Mouse (Mus musculus) heart, embryonic 10.5 days (tissue): Measurements from ENCODE around the gene Enox1. TPM values are rescaled to one million over a fixed set of nuclear protein-coding genes. Genes with fewer than 3 reads are reported as not detected.

Source experiments
- DNase-seq: peaks from one replicate; pipeline ENCODE4 v3.0.0-alpha.2; 2017; ENCODE audit warnings: low spot score
- H3K27ac ChIP-seq: fragments of 300-500 bp; sonication (generic); 2 replicates; pipeline ENCODE4 v1.5.1; 2016; ENCODE audit warnings: mild to moderate bottlenecking
- H3K27me3 ChIP-seq: fragments of 300-500 bp; sonication (generic); 2 replicates; pipeline ENCODE4 v1.6.1; 2016; ENCODE audit warnings: mild to moderate bottlenecking; ENCODE audit not compliant: poor library complexity, insufficient read depth, severe bottlenecking
- H3K36me3 ChIP-seq: fragments of 300-500 bp; sonication (generic); 2 replicates; pipeline ENCODE4 v1.6.1; 2016; ENCODE audit warnings: mild to moderate bottlenecking, moderate library complexity
- H3K4me1 ChIP-seq: fragments of 300-500 bp; sonication (generic); 2 replicates; pipeline ENCODE4 v1.6.1; 2016; ENCODE audit warnings: mild to moderate bottlenecking
- H3K4me3 ChIP-seq: fragments of 300-500 bp; sonication (generic); 2 replicates; pipeline ENCODE4 v1.5.1; 2016; ENCODE audit warnings: mild to moderate bottlenecking, moderate library complexity
- H3K9me3 ChIP-seq: fragments of 300-500 bp; sonication (generic); 2 replicates; pipeline ENCODE4 v1.6.1; 2016; ENCODE audit warnings: mild to moderate bottlenecking, moderate library complexity
- WGBS: fragments of 180-500 bp; shearing (Covaris S2); methylation state at CpG from one replicate; pipeline ENCODE4 v1.1.7; 2016; 5-methylcytosine and 5-hydroxymethylcytosine counted together
- polyA plus RNA-seq: library from polyadenylated mRNA; unstranded; fragments of >200 nt; fragmentation: Nextera tagmentation; extraction: Ambion mirVana; gene quantifications from 2 replicates; pipeline ENCODE4 v1.2.1, GENCODE M21; 2016

The Enox1 gene
- polyA plus RNA-seq, 1 experiment from 2014 or later = 5.8 TPM

DNA sequence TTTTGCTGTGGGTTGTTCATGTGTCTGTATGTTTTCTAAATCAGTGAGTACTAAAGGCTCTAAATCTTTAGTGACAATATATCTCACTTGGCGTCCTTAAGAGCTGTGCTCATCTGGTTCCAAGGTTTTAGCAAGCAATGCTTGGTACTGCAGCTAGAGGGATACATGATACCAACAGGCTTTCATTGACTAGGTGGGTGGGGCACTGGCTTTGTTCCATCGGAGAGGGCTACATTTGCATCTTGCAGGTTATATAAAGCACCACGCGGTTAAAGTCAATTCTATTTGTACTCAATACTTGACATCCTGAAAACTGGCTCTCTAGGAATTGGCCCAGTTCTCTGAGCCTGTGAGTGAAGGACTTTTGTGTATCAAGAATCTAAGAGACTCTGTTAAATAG lies 140.5 kb downstream of the Enox1 start:
- no peak overlapping the region for H3K4me3 ChIP-seq
- H3K27ac ChIP-seq = no peak overlapping the region
- 78% methylated on average over 4 of the region's 4 CpGs for WGBS
- H3K27me3 ChIP-seq = no peaks in the 10 kb centered on the region
- H3K36me3 ChIP-seq = no peaks in the 10 kb centered on the region
- no peaks in the 10 kb centered on the region for H3K9me3 ChIP-seq
- H3K4me1 ChIP-seq = no peaks in the 10 kb centered on the region
- peak; percentile 38 for DNase-seq

DNA sequence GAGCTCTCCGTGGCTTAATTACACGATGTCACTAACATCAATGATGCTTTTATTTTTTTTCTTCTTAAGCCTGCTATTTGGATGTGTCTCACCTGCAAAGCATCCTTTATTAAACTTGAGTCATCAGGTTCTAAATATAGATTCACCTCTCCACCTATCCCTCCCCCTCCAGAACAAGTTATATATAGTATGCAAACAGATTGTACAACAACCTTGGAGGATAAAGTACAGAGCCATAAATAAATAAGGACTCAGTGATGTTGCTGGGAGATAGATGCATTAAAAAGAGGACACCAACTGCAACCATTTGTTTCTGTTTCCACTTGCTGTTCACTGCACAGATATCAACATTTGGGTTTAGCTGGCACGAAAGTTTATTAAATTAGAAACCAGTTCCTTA lies 141.8 kb downstream of the Enox1 start:
- H3K27me3 ChIP-seq = no peaks in the 10 kb centered on the region
- no peaks in the 10 kb centered on the region for H3K9me3 ChIP-seq
- 94% methylated on average over 3 of the region's 3 CpGs for WGBS
- DNase-seq = no peak
- no peaks in the 10 kb centered on the region for H3K4me1 ChIP-seq
- H3K4me3 ChIP-seq = no peak overlapping the region
- no peaks in the 10 kb centered on the region for H3K36me3 ChIP-seq
- H3K27ac ChIP-seq = no peak overlapping the region

DNA sequence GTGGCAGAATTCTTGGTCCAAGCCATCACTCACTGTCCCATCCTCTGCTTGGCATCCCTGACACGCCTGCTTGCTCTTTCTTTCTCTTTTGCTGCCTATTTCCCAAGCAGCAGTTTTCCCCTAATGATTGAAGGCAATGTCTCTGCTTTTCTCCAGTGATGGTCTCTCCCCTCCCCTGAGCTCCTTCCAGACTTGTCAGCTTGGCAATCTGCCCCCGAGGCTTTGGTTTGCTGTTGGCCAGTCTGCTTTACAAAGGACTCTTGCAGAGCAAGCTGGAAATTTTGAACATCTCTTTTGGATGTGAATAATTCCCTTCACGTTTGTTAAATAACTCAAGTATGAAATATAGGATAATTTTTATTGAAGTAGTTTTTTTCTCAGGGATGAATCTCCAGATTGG lies 153.0 kb downstream of the Enox1 start:
- Histone ChIP-seq H3K9me3 (no peaks in the 10 kb centered on the region), H3K36me3 (no peaks in the 10 kb centered on the region), H3K4me3 (no peak overlapping the region), H3K27me3 (no peaks in the 10 kb centered on the region), H3K4me1 (peaks cover 6% of the 10 kb centered on the region), H3K27ac (no peak overlapping the region)
- WGBS = 76% methylated on average over 3 of the region's 3 CpGs
- no peak for DNase-seq

DNA sequence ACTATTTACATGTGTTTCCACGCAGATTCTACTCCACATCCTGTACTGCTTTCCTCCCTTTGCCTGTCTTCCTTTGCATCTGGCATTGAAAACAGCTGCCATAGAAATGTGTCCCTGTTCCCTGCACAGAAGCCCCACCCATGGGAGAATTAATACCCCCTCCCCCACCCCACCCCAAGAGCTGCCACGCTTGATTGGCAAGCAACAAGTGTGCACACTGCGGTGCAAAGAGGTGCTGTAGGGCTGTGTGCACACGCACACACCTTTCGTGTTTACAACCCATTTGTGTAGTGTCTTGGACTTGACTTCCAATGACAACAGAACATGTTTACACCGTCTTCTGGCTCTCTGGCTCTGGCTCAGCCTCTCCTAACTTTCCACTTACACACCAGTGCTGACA lies 154.9 kb downstream of the Enox1 start:
- Histone ChIP-seq H3K4me3 (no peak overlapping the region), H3K4me1 (peaks cover 6% of the 10 kb centered on the region), H3K27ac (no peak overlapping the region), H3K27me3 (no peaks in the 10 kb centered on the region), H3K36me3 (no peaks in the 10 kb centered on the region), H3K9me3 (no peaks in the 10 kb centered on the region)
- no peak for DNase-seq
- WGBS = 72% methylated on average over 6 of the region's 6 CpGs

DNA sequence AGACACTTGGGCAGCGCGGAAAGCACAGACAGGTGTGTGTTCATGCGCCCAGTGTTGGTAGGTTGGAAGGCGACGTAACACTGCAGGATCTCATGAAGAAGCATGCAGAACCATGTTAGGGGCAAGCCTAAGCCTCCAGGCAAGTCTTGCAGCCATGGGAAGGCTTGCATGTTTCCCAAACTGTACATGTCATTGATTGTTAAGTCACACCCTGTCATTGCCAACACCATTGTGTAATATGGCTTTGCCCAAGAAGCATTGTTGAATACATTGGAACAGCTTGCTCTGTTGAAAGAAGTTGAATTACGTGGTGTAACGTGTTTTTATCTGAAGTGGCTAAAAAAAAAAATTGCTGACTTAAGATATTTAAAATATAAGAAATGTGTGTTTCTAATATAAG lies 162.8 kb downstream of the Enox1 start:
- no peaks in the 10 kb centered on the region for H3K4me1 ChIP-seq
- no peaks in the 10 kb centered on the region for H3K9me3 ChIP-seq
- DNase-seq = no peak
- 89% methylated on average over 7 of the region's 7 CpGs for WGBS
- H3K36me3 ChIP-seq = no peaks in the 10 kb centered on the region
- H3K27ac ChIP-seq = no peak overlapping the region
- no peaks in the 10 kb centered on the region for H3K27me3 ChIP-seq
- H3K4me3 ChIP-seq = no peak overlapping the region

DNA sequence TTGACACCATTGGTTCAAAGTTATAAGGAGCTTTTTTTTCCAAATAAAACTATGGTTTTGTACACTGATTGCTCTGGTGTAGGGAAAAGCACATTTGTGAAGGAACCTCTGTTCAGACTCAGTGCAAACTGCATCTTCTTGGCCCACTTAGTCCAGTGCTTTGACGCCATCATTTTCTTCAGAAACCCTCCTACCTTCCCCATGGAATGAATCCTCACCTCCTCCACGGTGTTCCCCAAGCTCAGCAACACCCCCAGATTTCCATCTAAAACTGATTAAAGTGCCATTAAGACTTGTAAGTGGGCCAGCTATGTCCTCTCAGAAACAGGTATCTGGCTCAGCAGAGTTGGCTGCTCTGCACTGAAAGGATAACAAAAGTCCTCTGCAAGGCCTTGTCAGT lies 167.8 kb downstream of the Enox1 start:
- H3K9me3 ChIP-seq = no peaks in the 10 kb centered on the region
- 87% methylated on average over 2 of the region's 2 CpGs for WGBS
- H3K36me3 ChIP-seq = no peaks in the 10 kb centered on the region
- H3K27ac ChIP-seq = no peak overlapping the region
- H3K27me3 ChIP-seq = no peaks in the 10 kb centered on the region
- no peak for DNase-seq
- H3K4me1 ChIP-seq = 0 out of 2 replicates have a peak, but pooled peaks cover 9% of the 10 kb centered on the region
- H3K4me3 ChIP-seq = no peak overlapping the region

DNA sequence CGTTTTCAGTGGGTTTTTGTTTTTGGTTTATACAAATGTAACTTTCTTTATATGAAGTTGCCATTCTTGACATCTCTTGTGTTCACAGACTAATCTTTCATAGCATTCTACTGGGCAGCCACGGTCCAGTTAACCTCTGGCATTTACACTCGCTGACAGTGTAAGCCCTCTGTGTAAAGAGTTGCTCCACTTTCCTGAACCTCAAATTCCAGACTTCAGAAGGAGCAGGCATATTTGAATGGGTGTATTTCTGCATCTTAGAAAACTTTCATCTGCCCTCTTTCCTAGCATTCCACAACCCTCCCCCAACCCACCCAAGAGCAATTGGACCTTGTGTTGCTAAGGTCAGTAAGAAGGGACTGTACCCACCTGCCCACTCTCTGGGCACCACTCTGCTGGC lies 171.1 kb downstream of the Enox1 start:
- Histone ChIP-seq H3K27me3 (no peaks in the 10 kb centered on the region), H3K9me3 (no peaks in the 10 kb centered on the region), H3K4me1 (0 out of 2 replicates have a peak, but pooled peaks cover 9% of the 10 kb centered on the region), H3K27ac (no peak overlapping the region), H3K36me3 (no peaks in the 10 kb centered on the region), H3K4me3 (no peak overlapping the region)
- 75% methylated on average over 3 of the region's 3 CpGs for WGBS
- no peak for DNase-seq

DNA sequence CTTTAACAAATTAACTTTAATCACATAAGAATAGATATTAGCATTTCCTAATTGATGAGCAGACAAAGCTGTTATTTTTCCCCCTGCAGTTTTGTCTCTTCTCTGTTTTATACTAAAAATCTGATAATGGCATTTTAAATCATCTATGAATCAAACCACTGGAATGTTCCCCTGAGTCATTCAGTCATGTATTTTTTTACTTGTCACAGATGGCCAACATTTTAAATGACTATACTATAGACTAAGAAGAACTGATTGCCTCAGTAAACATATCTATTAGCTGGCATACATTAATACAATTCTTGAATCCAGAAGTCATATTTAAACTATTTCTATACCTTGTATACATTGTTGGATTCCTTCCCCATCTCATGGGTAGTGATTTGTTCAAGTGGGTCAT lies 173.2 kb downstream of the Enox1 start:
- Histone ChIP-seq H3K9me3 (no peaks in the 10 kb centered on the region), H3K4me3 (no peak overlapping the region), H3K4me1 (0 out of 2 replicates have a peak, but pooled peaks cover 9% of the 10 kb centered on the region), H3K36me3 (no peaks in the 10 kb centered on the region), H3K27me3 (no peaks in the 10 kb centered on the region), H3K27ac (no peak overlapping the region)
- DNase-seq = no peak

DNA sequence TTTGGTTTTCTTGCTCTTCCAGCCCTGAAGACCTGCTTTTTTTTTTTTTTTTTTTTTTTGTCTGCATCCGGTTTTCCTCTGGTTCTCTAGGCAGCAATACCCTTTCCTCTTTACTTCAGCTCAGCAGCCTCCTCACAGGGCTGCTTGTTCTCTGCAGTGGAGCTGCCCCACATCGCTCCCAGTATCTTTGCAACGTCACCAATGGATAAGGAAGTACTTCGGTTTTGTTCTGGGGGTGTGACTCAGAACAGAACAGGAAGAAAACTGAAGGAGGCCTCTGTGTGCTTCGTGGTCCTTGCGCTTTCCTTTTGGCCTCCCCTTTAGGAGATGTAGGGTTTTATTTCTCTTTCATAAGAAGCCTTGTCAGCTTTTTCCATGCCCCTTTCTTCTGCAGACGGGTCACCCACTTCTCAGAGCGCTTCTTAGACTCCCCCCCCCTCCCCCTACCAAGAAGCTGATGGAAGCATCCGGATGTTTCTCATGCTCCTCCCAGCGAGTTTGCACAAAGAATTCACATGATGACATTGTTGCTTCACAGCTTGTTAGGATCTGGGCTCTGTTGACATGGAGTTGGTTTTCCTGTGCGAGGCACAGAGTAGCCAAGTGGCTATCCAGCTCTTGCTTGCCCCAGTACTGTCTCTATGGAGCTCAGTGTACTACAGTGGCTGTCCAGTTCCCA lies 187.2 kb downstream of the Enox1 start:
- Histone ChIP-seq H3K27ac (peak overlapping the region; percentile 59; the same call in 1 of the 2 replicates), H3K4me3 (no peak overlapping the region), H3K4me1 (peaks cover 18% of the 10 kb centered on the region), H3K9me3 (no peaks in the 10 kb centered on the region), H3K36me3 (no peaks in the 10 kb centered on the region), H3K27me3 (no peaks in the 10 kb centered on the region)
- no peak for DNase-seq
- 50% methylated on average over 11 of the region's 11 CpGs for WGBS

DNA sequence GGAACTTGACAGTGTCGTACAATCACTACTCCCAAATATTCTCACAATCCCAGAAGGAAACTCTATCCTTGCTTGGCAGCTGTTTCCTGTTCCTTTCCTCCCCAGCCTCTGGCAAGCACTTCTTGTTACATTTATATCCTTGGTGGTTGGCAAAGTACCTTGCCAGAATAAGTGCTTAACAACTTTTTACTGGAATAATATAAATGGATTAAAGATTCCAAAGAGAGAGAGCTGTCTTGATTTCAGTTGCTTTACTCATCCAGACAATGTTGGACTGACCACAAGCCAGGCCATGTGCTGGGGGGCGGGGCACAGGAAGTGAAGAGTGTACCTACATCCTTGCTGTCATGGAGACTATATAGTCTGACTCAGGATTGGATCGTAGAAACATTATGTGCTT lies 189.7 kb downstream of the Enox1 start:
- Histone ChIP-seq H3K4me1 (0 out of 2 replicates have a peak, but pooled peaks cover 8% of the 10 kb centered on the region), H3K27ac (no peak overlapping the region), H3K36me3 (no peaks in the 10 kb centered on the region), H3K27me3 (no peaks in the 10 kb centered on the region), H3K9me3 (no peaks in the 10 kb centered on the region), H3K4me3 (no peak overlapping the region)
- 76% methylated on average over 3 of the region's 3 CpGs for WGBS
- DNase-seq = no peak

DNA sequence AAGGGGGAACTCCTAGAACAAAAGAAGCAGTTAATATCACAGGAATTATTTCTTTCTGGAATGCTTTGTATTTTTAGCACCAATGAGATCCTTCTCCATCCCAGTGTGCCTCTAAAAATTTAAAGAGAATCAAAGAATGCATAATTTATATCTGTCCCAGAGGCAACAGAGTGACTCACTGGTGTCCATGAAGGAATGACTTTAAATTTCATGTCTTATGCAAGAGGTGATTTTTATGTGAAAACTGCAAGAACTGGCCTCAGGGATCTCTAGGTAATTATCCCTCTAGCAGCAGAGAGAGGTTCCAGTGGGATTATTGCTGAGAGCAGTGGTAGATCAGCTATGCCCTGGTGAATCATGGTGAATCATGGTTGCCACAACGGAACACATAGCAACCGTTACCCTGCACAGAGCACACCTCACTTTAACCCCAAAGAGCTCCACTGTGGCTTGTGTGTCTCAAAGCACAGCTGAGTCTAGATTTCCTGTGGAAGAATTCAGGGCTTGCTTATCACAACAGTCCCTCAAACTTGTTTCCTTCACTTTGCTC lies 195.3 kb downstream of the Enox1 start:
- no peak overlapping the region for H3K27ac ChIP-seq
- no peak for DNase-seq
- H3K9me3 ChIP-seq = no peaks in the 10 kb centered on the region
- H3K36me3 ChIP-seq = no peaks in the 10 kb centered on the region
- WGBS = 59% methylated on average over 2 of the region's 2 CpGs
- no peaks in the 10 kb centered on the region for H3K27me3 ChIP-seq
- H3K4me3 ChIP-seq = no peak overlapping the region
- peaks cover 4% of the 10 kb centered on the region; the same call in 1 of the 2 replicates for H3K4me1 ChIP-seq

DNA sequence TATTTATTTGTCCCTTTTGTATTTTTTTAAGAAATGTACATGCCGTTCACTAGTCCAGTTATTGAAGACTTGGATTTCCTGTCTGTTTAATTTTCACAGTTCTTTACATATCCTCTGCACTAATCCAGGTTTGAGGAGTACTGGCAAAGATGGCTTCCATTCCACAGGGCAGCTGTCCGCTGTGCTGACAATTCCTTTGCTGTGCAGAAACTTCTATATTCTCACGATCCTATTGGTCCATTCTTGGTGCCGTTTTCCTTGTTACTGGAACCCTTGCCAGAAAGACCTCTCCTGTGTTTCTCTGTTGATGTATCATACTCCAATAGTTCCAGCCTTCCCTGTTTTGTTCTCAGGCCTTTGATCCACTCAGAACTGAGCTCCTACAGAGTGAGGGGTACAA lies 206.1 kb downstream of the Enox1 start:
- Histone ChIP-seq H3K4me3 (no peak overlapping the region), H3K27ac (no peak overlapping the region), H3K36me3 (no peaks in the 10 kb centered on the region), H3K9me3 (no peaks in the 10 kb centered on the region), H3K27me3 (no peaks in the 10 kb centered on the region), H3K4me1 (no peaks in the 10 kb centered on the region)
- WGBS = 75% methylated on average over 4 of the region's 4 CpGs
- DNase-seq = no peak

DNA sequence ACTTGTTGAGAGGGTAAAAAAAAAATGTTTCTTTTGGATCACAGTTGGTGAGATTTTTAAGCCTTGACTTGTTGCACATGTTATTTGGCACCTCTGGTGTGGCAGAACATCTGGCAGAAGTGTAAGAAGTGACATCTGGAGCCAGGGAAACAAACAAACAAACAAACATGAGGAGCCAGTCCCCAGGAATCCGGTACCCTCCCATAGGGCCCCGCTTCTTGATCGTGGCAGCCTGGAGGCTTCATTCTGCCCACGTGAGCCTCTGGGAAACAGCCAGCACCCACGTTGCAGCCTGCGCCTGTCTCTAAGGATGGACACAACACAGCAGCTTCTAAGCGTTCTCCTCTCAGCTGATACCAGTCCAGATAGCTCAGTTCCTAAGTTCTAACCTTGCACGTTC lies 211.8 kb downstream of the Enox1 start:
- 59% methylated on average over 8 of the region's 8 CpGs for WGBS
- no peaks in the 10 kb centered on the region for H3K9me3 ChIP-seq
- peaks cover 17% of the 10 kb centered on the region for H3K4me1 ChIP-seq
- H3K27me3 ChIP-seq = no peaks in the 10 kb centered on the region
- no peak overlapping the region for H3K27ac ChIP-seq
- no peak overlapping the region for H3K4me3 ChIP-seq
- no peak for DNase-seq
- no peaks in the 10 kb centered on the region for H3K36me3 ChIP-seq

DNA sequence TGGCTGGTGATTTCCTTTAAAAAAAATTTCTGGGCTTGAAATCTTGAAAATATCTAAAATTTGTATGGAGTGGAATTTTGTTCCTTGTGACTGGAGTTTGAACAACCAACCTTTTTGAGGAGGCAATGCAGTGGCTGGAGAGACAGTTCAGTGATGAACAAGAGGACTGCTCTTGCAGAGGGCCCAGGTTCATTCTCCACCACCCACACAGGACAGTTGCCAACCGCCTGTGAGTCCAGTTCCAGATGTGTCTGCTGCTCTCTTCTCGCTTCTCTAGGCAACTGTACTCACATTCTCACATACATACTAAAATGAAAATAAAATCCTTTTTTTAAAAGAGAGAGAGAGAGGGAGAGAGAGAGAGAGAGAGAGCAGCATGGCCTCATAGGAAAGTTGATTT lies 212.5 kb downstream of the Enox1 start:
- Histone ChIP-seq H3K4me1 (peaks cover 17% of the 10 kb centered on the region), H3K36me3 (no peaks in the 10 kb centered on the region), H3K27ac (no peak overlapping the region), H3K27me3 (no peaks in the 10 kb centered on the region), H3K4me3 (no peak overlapping the region), H3K9me3 (no peaks in the 10 kb centered on the region)
- 73% methylated on average over 2 of the region's 2 CpGs for WGBS
- no peak for DNase-seq
